Mouse (Mus musculus) kidney, postnatal 0 days (tissue): Measurements from ENCODE around the gene Gramd2. TPM values are rescaled to one million over a fixed set of nuclear protein-coding genes. Genes with fewer than 3 reads are reported as not detected.
A peak's percentile ranks its signal among the peaks of the same experiment; 100 is the strongest.

Experiments
- ATAC-seq: fragments of 200-750 bp; cut with Nextera tagmentation; replicated peaks from 2 replicates; pipeline ENCODE4 v1.8.0; 2017; ENCODE audit warnings: low read depth, moderate number of reproducible peaks, moderate TSS enrichment, moderate library complexity; ENCODE audit not compliant: low FRiP score
- DNase-seq: peaks from one replicate; pipeline ENCODE4 v3.0.0-alpha.2; 2016; ENCODE audit warnings: low spot score
- H3K27ac ChIP-seq: fragments of 300-500 bp; sonication (generic); 2 replicates; pipeline ENCODE4 v1.5.1; 2014; ENCODE audit warnings: mild to moderate bottlenecking
- H3K27me3 ChIP-seq: fragments of 300-500 bp; sonication (generic); 2 replicates; pipeline ENCODE4 v1.6.1; 2014; ENCODE audit warnings: low read length, mixed read lengths; ENCODE audit not compliant: insufficient read depth
- H3K36me3 ChIP-seq: fragments of 300-500 bp; sonication (generic); 2 replicates; pipeline ENCODE4 v1.6.1; 2014; ENCODE audit warnings: low read length, mixed read lengths; ENCODE audit not compliant: insufficient read depth
- H3K4me1 ChIP-seq: fragments of 300-500 bp; sonication (generic); replicated peaks from 2 replicates; pipeline ENCODE4 v1.6.1; 2014; ENCODE audit warnings: antibody characterized with exemption, low read length, mixed read lengths; ENCODE audit not compliant: insufficient read depth
- H3K4me2 ChIP-seq: fragments of 300-500 bp; sonication (generic); 2 replicates; pipeline ENCODE4 v1.6.1; 2014; ENCODE audit warnings: mild to moderate bottlenecking, low read length, moderate library complexity, mixed read lengths
- H3K4me3 ChIP-seq: fragments of 300-500 bp; sonication (generic); replicated peaks from 2 replicates; pipeline ENCODE4 v1.5.1; 2014; ENCODE audit warnings: low read depth, low read length
- H3K9ac ChIP-seq: fragments of 300-500 bp; sonication (generic); 2 replicates; pipeline ENCODE4 v1.6.1; 2014; ENCODE audit warnings: low read depth, low read length
- H3K9me3 ChIP-seq: fragments of 300-500 bp; sonication (generic); replicated peaks from 2 replicates; pipeline ENCODE4 v1.6.1; 2016; ENCODE audit warnings: low read length, inconsistent platforms, mixed read lengths
- CTCF ChIP-seq: IDR thresholded peaks from 2 replicates; pipeline ENCODE4 v1.5.1; 2016; ENCODE audit warnings: antibody characterized with exemption, low read depth, mild to moderate bottlenecking, moderate library complexity
- WGBS: fragments of 180-500 bp; shearing (Covaris S2); extraction: QIAGEN DNeasy Blood & Tissue Kit; methylation state at CpG from one replicate; pipeline ENCODE4 v1.1.7; 2014; 5-methylcytosine and 5-hydroxymethylcytosine counted together
- polyA plus RNA-seq: library from polyadenylated mRNA; unstranded; fragments of >200 nt; fragmentation: Nextera tagmentation; extraction: Ambion mirVana; gene quantifications from 2 replicates; pipeline ENCODE4 v1.2.1, GENCODE M21; 2015

The Gramd2 gene
- polyA plus RNA-seq, 1 experiment from 2014 or later, result 1.4 TPM

GRCm38 (mm10) chr9:59706850-59707825 lies 27.2 kb downstream of the Gramd2 start:
- Histone ChIP-seq H3K4me1 (no peaks in the 10 kb centered on the region), H3K36me3 (no peaks in the 10 kb centered on the region), H3K9ac (no peak overlapping the region), H3K9me3 (no peaks in the 10 kb centered on the region), H3K27me3 (no peaks in the 10 kb centered on the region), H3K27ac (no peak overlapping the region), H3K4me3 (no peak overlapping the region), H3K4me2 (no peak overlapping the region)
- WGBS, result 54% methylated on average over 10 of the region's 10 CpGs
- ATAC-seq (no peak), DNase-seq (no peak)
- no peak for TF ChIP-seq CTCF

GRCm38 (mm10) chr9:59709225-59709624 lies 29.3 kb downstream of the Gramd2 start:
- no peak for ATAC-seq

GRCm38 (mm10) chr9:59716275-59716898 lies 36.4 kb downstream of the Gramd2 start:
- ATAC-seq, result 0 out of 2 replicates have a peak, but pooled peaks have one; percentile 13
- WGBS, result 48% methylated on average over 7 of the region's 7 CpGs

More at GRCm38 (mm10) chr9:59709225-59709624, 29.3 kb downstream of the Gramd2 start:
- WGBS, result 84% methylated on average over 3 of the region's 3 CpGs
- Histone ChIP-seq H3K4me1 (no peaks in the 10 kb centered on the region), H3K4me3 (no peak overlapping the region), H3K4me2 (no peak overlapping the region), H3K36me3 (no peaks in the 10 kb centered on the region), H3K27me3 (no peaks in the 10 kb centered on the region), H3K9ac (no peak overlapping the region), H3K27ac (peak overlapping the region; percentile 19; the same call in 1 of the 2 replicates), H3K9me3 (no peaks in the 10 kb centered on the region)
- no peak for TF ChIP-seq CTCF
- DNase-seq, result no peak

GRCm38 (mm10) chr9:59718237-59718636 lies 38.3 kb downstream of the Gramd2 start:
- WGBS, result 91% methylated on average over 4 of the region's 4 CpGs
- Histone ChIP-seq H3K4me3 (no peak overlapping the region), H3K4me1 (peaks cover 5% of the 10 kb centered on the region; the same call in 1 of the 2 replicates), H3K27me3 (no peaks in the 10 kb centered on the region), H3K4me2 (no peak overlapping the region), H3K9me3 (no peaks in the 10 kb centered on the region), H3K36me3 (no peaks in the 10 kb centered on the region), H3K9ac (no peak overlapping the region), H3K27ac (no peak overlapping the region)
- TF ChIP-seq CTCF, result no peak
- no peak for ATAC-seq
- no peak for DNase-seq

More at GRCm38 (mm10) chr9:59716275-59716898, 36.4 kb downstream of the Gramd2 start:
- no peaks in the 10 kb centered on the region for H3K9me3 ChIP-seq
- no peaks in the 10 kb centered on the region for H3K27me3 ChIP-seq
- H3K4me2 ChIP-seq, result no peak overlapping the region
- H3K4me3 ChIP-seq, result no peak overlapping the region
- H3K4me1 ChIP-seq, result peaks cover 5% of the 10 kb centered on the region; the same call in 1 of the 2 replicates
- H3K36me3 ChIP-seq, result no peaks in the 10 kb centered on the region
- DNase-seq, result no peak
- no peak overlapping the region for H3K27ac ChIP-seq
- TF ChIP-seq CTCF, result 0 out of 2 replicates have a peak, but pooled peaks have one; percentile 20
- no peak overlapping the region for H3K9ac ChIP-seq

GRCm38 (mm10) chr9:59721144-59721543 lies 41.2 kb downstream of the Gramd2 start:
- no peak for ATAC-seq
- Histone ChIP-seq H3K9ac (no peak overlapping the region), H3K27me3 (no peaks in the 10 kb centered on the region), H3K9me3 (no peaks in the 10 kb centered on the region), H3K4me2 (no peak overlapping the region), H3K36me3 (no peaks in the 10 kb centered on the region), H3K4me3 (no peak overlapping the region), H3K27ac (no peak overlapping the region), H3K4me1 (peaks cover 11% of the 10 kb centered on the region; the same call in 1 of the 2 replicates)
- WGBS, result 83% methylated on average over 5 of the region's 5 CpGs
- TF ChIP-seq CTCF, result no peak
- DNase-seq, result no peak

- ATAC-seq (peak; percentile 31), DNase-seq (peak; percentile 97)
- H3K4me1 ChIP-seq, result 0 out of 2 replicates have a peak, but pooled peaks cover 6% of the 10 kb centered on the region
- H3K27me3 ChIP-seq, result no peaks in the 10 kb centered on the region
- H3K4me2 ChIP-seq, result peak overlapping the region; percentile 53
- H3K9me3 ChIP-seq, result no peaks in the 10 kb centered on the region
- 6% methylated on average over 10 of the region's 10 CpGs for WGBS
- peak overlapping the region; percentile 31; the same call in 1 of the 2 replicates for H3K9ac ChIP-seq
- H3K36me3 ChIP-seq, result no peaks in the 10 kb centered on the region
- H3K4me3 ChIP-seq, result 0 out of 2 replicates have a peak overlapping the region, but pooled peaks have one; percentile 18
- peak overlapping the region; percentile 93 for H3K27ac ChIP-seq
- peak; percentile 94 for TF ChIP-seq CTCF
Observed at GRCm38 (mm10) chr9:59723096-59723657, 43.2 kb downstream of the Gramd2 start.
